Mouse (Mus musculus) thymus, adult 2 months (tissue): ENCODE data around the gene Unc13d.

Experiments used
- CTCF ChIP-seq: fragments of 200-500 bp; IDR thresholded peaks from 2 replicates; pipeline ENCODE4 v1.5.1; 2012; ENCODE audit warnings: mild to moderate bottlenecking, control low read depth, low read length, moderate library complexity, borderline replicate concordance; ENCODE audit not compliant: control insufficient read depth, poor library complexity, insufficient read depth; ENCODE audit errors: extremely low read depth
- POLR2A ChIP-seq: fragments of 200-500 bp; IDR thresholded peaks from 2 replicates; pipeline ENCODE4 v1.6.1; 2012; ENCODE audit warnings: mild to moderate bottlenecking, low read length, control low read depth, moderate library complexity; ENCODE audit not compliant: control insufficient read depth, poor library complexity, insufficient read depth; ENCODE audit errors: extremely low read depth

- no peak for TF ChIP-seq POLR2A
- TF ChIP-seq CTCF = no peak
Measured at GRCm38 (mm10) chr11:116110131-116110530, 32.4 kb upstream of the Unc13d start.
